Mouse (Mus musculus) thymus, adult 2 months (tissue): ENCODE data around the gene Dnal1.
"Not testable (repeated sequence)": the region's sequence is repeated elsewhere in the genome, so short reads cannot be mapped to it uniquely, and the experiment has no call there.

Source experiments
- CTCF ChIP-seq: fragments of 200-500 bp; IDR thresholded peaks from 2 replicates; pipeline ENCODE4 v1.5.1; 2012; ENCODE audit warnings: mild to moderate bottlenecking, control low read depth, low read length, moderate library complexity, borderline replicate concordance; ENCODE audit not compliant: control insufficient read depth, poor library complexity, insufficient read depth; ENCODE audit errors: extremely low read depth
- POLR2A ChIP-seq: fragments of 200-500 bp; IDR thresholded peaks from 2 replicates; pipeline ENCODE4 v1.6.1; 2012; ENCODE audit warnings: mild to moderate bottlenecking, low read length, control low read depth, moderate library complexity; ENCODE audit not compliant: control insufficient read depth, poor library complexity, insufficient read depth; ENCODE audit errors: extremely low read depth

DNA sequence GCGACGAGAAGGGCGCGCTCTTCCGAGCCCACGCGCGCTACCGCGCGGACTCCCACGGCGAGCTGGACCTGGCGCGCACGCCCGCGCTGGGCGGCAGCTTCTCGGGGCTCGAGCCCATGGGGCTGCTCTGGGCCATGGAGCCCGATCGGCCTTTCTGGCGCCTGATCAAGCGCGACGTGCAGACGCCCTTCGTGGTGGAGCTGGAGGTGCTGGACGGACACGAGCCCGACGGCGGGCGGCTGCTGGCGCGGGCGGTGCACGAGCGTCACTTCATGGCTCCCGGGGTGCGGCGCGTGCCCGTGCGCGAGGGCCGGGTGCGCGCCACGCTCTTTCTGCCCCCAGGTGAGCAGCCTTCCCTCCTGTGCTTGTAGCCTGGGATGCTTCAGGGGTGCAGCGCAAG is 44.6 kb upstream of the Dnal1 start:
- TF ChIP-seq CTCF, POLR2A: not testable (repeated sequence)
